Mouse (Mus musculus) limb, embryonic 13.5 days (tissue): ENCODE measurements around the gene Acot8. TPM values are rescaled to one million over a fixed set of nuclear protein-coding genes. Genes with fewer than 3 reads are reported as not detected.

Experiments used
- ATAC-seq: fragments of 200-750 bp; cut with Nextera tagmentation; 2 replicates; pipeline ENCODE4 v1.8.0; 2017; ENCODE audit warnings: low read depth, moderate number of reproducible peaks, moderate TSS enrichment; ENCODE audit not compliant: low FRiP score
- H3K27ac ChIP-seq: fragments of 300-500 bp; sonication (generic); 2 replicates; pipeline ENCODE4 v1.5.1; 2015; ENCODE audit warnings: inconsistent platforms, mild to moderate bottlenecking, moderate library complexity
- H3K27me3 ChIP-seq: fragments of 300-500 bp; sonication (generic); 2 replicates; pipeline ENCODE4 v1.6.1; 2015; ENCODE audit warnings: mild to moderate bottlenecking, inconsistent platforms
- H3K36me3 ChIP-seq: fragments of 300-500 bp; sonication (generic); 2 replicates; pipeline ENCODE4 v1.6.1; 2015; ENCODE audit warnings: inconsistent platforms, mild to moderate bottlenecking, moderate library complexity
- H3K4me1 ChIP-seq: fragments of 300-500 bp; sonication (generic); 2 replicates; pipeline ENCODE4 v1.6.1; 2015; ENCODE audit warnings: inconsistent platforms
- H3K4me2 ChIP-seq: fragments of 300-500 bp; sonication (generic); replicated peaks from 2 replicates; pipeline ENCODE4 v1.6.1; 2015; ENCODE audit warnings: inconsistent platforms, mild to moderate bottlenecking, moderate library complexity
- H3K4me3 ChIP-seq: fragments of 300-500 bp; sonication (generic); 2 replicates; pipeline ENCODE4 v1.5.1; 2015; ENCODE audit warnings: moderate library complexity, mild to moderate bottlenecking, inconsistent platforms
- H3K9ac ChIP-seq: fragments of 300-500 bp; sonication (generic); 2 replicates; pipeline ENCODE4 v1.6.1; 2015; ENCODE audit warnings: mild to moderate bottlenecking, inconsistent platforms
- H3K9me3 ChIP-seq: fragments of 300-500 bp; sonication (generic); 2 replicates; pipeline ENCODE4 v1.6.1; 2016; ENCODE audit warnings: inconsistent platforms
- WGBS: fragments of 180-500 bp; shearing (Covaris S2); methylation state at CpG from one replicate; pipeline ENCODE4 v1.1.7; 2015; 5-methylcytosine and 5-hydroxymethylcytosine counted together
- polyA plus RNA-seq: library from polyadenylated mRNA; unstranded; fragments of >200 nt; fragmentation: Nextera tagmentation; extraction: Ambion mirVana; gene quantifications from 2 replicates; pipeline ENCODE4 v1.2.1, GENCODE M21; 2015

Acot8 gene
- polyA plus RNA-seq, 1 experiment from 2014 or later: 17.5 TPM

DNA sequence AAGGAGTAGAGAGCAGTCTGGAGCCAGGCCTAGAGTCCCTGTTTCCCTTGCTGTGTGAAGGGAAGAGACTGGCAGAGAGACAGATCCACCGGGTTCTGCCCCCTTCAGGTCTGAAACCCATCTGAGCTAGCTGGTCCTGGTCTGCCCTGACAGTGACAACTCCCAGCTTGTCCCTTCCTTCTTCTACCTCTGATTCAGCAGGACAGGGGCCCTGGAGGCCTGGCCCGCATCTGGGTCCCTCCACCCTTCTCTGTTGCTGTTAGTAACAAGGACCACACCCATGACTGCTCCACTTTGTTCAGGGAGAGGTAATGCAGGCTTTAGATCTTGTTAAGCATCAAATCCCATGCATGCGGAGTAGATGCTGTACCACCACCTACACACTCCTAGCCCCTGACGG lies 16.3 kb downstream of the Acot8 start:
- H3K9ac ChIP-seq: peak overlapping the region; percentile 4; the same call in 1 of the 2 replicates
- WGBS: 69% methylated on average over 4 of the region's 4 CpGs

GRCm38 (mm10) chr2:164787779-164788178 lies 16.9 kb downstream of the Acot8 start:
- Histone ChIP-seq H3K4me2 (peak overlapping the region; percentile 11; the same call in 1 of the 2 replicates), H3K9ac (no peak overlapping the region), H3K27ac (no peak overlapping the region), H3K9me3 (no peaks in the 10 kb centered on the region), H3K27me3 (no peaks in the 10 kb centered on the region), H3K4me3 (no peak overlapping the region; the same call in 1 of the 2 replicates), H3K4me1 (peaks cover 18% of the 10 kb centered on the region), H3K36me3 (peaks cover 36% of the 10 kb centered on the region)
- WGBS: 85% methylated on average over 10 of the region's 10 CpGs
- ATAC-seq: no peak

More for the DNA sequence above, 16.3 kb downstream of the Acot8 start:
- peaks cover 18% of the 10 kb centered on the region for H3K4me1 ChIP-seq
- H3K4me2 ChIP-seq: 0 out of 2 replicates have a peak overlapping the region, but pooled peaks have one; percentile 3
- H3K9me3 ChIP-seq: no peaks in the 10 kb centered on the region
- H3K36me3 ChIP-seq: peaks cover 42% of the 10 kb centered on the region
- ATAC-seq: no peak
- H3K4me3 ChIP-seq: no peak overlapping the region
- no peak overlapping the region for H3K27ac ChIP-seq
- H3K27me3 ChIP-seq: no peaks in the 10 kb centered on the region

GRCm38 (mm10) chr2:164787032-164787431 lies 17.6 kb downstream of the Acot8 start:
- Histone ChIP-seq H3K4me3 (peak overlapping the region; percentile 70), H3K27me3 (no peaks in the 10 kb centered on the region), H3K4me2 (peak overlapping the region; percentile 80), H3K9me3 (no peaks in the 10 kb centered on the region), H3K36me3 (peaks cover 28% of the 10 kb centered on the region), H3K9ac (no peak overlapping the region), H3K27ac (no peak overlapping the region; the same call in 1 of the 2 replicates), H3K4me1 (peaks cover 18% of the 10 kb centered on the region)
- 83% methylated on average over 3 of the region's 3 CpGs for WGBS
- ATAC-seq: no peak

- Histone ChIP-seq H3K4me2 (peak overlapping the region; percentile 80), H3K27me3 (no peaks in the 10 kb centered on the region), H3K9ac (peak overlapping the region; percentile 82), H3K27ac (peak overlapping the region; percentile 69), H3K9me3 (no peaks in the 10 kb centered on the region), H3K4me1 (peaks cover 18% of the 10 kb centered on the region), H3K36me3 (peaks cover 22% of the 10 kb centered on the region), H3K4me3 (peak overlapping the region; percentile 70)
- ATAC-seq: peak; percentile 25
- WGBS: 6% methylated on average over 15 of the region's 15 CpGs
Measured at GRCm38 (mm10) chr2:164786388-164786885, 18.2 kb downstream of the Acot8 start.

DNA sequence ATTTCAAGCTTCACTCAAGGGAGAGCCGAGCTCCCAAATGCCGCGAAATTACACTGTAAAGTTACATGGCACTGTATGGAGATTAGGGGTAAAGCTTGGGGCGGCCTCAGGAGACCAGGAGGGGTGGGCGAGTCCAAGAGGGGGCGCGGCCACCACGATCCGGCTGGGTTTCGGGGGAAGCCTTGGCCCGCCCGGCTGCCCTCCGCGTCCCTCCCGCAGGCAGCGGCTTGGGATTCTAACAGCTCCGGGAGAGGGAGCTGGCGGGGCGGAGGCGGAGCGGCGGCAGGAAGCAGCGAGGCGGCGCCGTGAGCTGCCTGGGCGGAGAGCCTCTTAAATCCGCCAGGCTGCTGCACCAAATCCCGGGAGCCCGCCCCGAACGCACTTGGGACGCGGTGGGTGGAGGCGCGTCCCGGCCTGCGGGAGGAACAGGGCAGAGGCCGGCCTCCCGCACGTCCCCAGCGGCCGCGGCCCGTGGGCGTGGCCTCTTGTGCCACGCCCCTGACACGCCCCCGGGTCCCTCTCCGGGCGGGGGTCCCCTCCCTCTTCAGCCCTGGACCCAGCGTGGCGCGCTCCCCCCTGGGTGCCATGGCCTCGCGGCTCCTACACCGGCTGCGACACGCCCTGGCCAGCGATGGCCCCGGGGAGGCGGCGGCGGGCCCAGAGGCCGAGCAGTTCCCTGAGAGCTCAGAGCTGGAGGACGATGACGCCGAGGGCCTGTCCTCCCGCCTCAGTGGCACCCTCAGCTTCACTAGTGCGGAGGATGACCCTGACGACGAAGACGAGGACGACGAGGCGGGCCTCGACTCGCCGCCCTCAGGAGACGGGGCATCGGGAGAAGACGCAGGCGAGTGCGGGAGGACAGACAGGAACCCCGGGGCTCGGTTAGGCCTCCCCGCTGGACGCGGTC lies 18.9 kb downstream of the Acot8 start, which contains the start of gene Snx21:
Snx21 (plus strand) TSS at position 343 of the 907 bp plus-strand sequence.
- WGBS: under 1% methylated on average over 70 of the region's 89 CpGs
- Histone ChIP-seq H3K27ac (peak within 1 kb of the TSS; percentile 84), H3K9ac (peak within 1 kb of the TSS; percentile 82)

GRCm38 (mm10) chr2:164784869-164785420 lies 19.7 kb downstream of the Acot8 start:
- H3K36me3 ChIP-seq: peaks cover 9% of the 10 kb centered on the region
- ATAC-seq: no peak
- no peaks in the 10 kb centered on the region for H3K9me3 ChIP-seq
- no peaks in the 10 kb centered on the region for H3K27me3 ChIP-seq
- H3K4me2 ChIP-seq: peak overlapping the region; percentile 80
- peaks cover 18% of the 10 kb centered on the region for H3K4me1 ChIP-seq
- peak overlapping the region; percentile 84; the same call in 1 of the 2 replicates for H3K27ac ChIP-seq
- peak overlapping the region; percentile 70 for H3K4me3 ChIP-seq
- peak overlapping the region; percentile 82 for H3K9ac ChIP-seq
- 4% methylated on average over 7 of the region's 7 CpGs for WGBS

More for the DNA sequence above, 18.9 kb downstream of the Acot8 start, which contains the start of gene Snx21:
- peak within 1 kb of the TSS; percentile 80 for H3K4me2 ChIP-seq
- peaks cover 18% of the 10 kb centered on the region for H3K4me1 ChIP-seq
- peak; percentile 86 for ATAC-seq
- H3K36me3 ChIP-seq: peaks cover 15% of the 10 kb centered on the region
- no peaks in the 10 kb centered on the region for H3K27me3 ChIP-seq
- peak within 1 kb of the TSS; percentile 70 for H3K4me3 ChIP-seq
- H3K9me3 ChIP-seq: no peaks in the 10 kb centered on the region

DNA sequence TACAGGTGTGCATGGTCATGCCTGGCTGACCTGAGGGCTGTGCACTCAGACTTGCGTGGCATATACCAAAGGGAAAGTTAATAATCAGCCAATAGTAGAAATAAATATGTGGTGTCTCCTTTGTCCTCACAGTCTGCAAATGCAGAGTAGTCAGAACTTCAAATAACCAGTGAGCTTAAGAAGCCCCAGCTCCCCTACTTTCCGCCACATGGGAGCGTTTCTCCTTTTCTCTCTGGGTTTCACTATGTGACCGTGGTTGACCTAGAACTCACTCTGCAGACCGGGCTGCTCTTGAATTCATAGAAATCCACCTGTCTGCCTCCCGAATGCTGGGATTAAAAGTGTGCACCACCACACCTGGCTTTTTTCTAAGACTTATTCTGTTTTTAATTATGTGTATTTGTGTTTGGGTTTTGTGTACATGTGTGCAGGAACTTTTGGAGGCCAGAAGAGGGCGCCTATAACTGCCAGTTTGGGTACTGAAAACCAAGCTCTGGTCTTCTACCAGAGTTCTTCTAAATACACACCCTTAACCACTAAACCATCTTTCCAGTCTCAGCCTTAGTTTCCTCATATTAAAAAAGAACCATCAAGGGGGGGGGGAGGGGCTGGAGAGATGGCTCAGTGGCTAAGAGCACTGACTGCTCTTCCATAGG lies 20.6 kb downstream of the Acot8 start:
- Histone ChIP-seq H3K27me3 (no peaks in the 10 kb centered on the region), H3K9ac (no peak overlapping the region), H3K4me1 (peaks cover 18% of the 10 kb centered on the region), H3K36me3 (peaks cover 6% of the 10 kb centered on the region), H3K9me3 (no peaks in the 10 kb centered on the region), H3K27ac (no peak overlapping the region), H3K4me2 (no peak overlapping the region), H3K4me3 (no peak overlapping the region)
- no peak for ATAC-seq
- 76% methylated on average over 7 of the region's 7 CpGs for WGBS

DNA sequence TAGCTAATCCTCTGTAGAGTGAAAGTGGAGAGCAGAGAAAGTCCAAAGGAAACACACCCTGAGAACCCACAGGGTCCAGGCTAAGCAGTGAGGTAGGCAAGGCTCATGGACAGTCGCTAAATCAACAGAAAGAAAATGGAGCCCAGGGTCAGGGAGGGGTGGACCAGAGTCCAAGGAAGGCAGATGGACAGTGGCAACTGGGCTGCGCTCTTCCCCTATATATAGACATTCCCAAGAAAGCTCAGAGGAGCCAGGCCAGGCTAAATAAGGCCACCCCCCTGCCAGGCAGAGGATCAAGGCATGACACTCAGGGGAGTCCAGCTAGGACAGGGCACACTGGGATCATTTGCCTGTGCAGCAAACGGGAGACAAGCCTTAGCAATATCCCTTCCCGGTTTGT lies 22.8 kb downstream of the Acot8 start:
- no peaks in the 10 kb centered on the region for H3K9me3 ChIP-seq
- WGBS: 76% methylated on average over 4 of the region's 4 CpGs
- no peaks in the 10 kb centered on the region for H3K36me3 ChIP-seq
- H3K27ac ChIP-seq: no peak overlapping the region
- H3K27me3 ChIP-seq: 0 out of 2 replicates have a peak, but pooled peaks cover 3% of the 10 kb centered on the region
- no peak overlapping the region for H3K9ac ChIP-seq
- H3K4me2 ChIP-seq: no peak overlapping the region
- peaks cover 13% of the 10 kb centered on the region for H3K4me1 ChIP-seq
- ATAC-seq: no peak
- no peak overlapping the region for H3K4me3 ChIP-seq

GRCm38 (mm10) chr2:164779481-164780086 lies 25.1 kb downstream of the Acot8 start, which contains the start of gene Tnnc2:
Gene Tnnc2 (minus strand): TSS chr2:164779967.
- ATAC-seq: no peak
- Histone ChIP-seq H3K9me3 (no peaks in the 10 kb centered on the region), H3K27me3 (0 out of 2 replicates have a peak, but pooled peaks cover 6% of the 10 kb centered on the region), H3K36me3 (no peaks in the 10 kb centered on the region), H3K27ac (no peak within 1 kb of the TSS), H3K4me3 (no peak within 1 kb of the TSS), H3K4me1 (peaks cover under 1% of the 10 kb centered on the region), H3K4me2 (no peak within 1 kb of the TSS), H3K9ac (no peak within 1 kb of the TSS)
- 66% methylated on average over 8 of the region's 8 CpGs for WGBS

GRCm38 (mm10) chr2:164778809-164779208 lies 25.9 kb downstream of the Acot8 start:
- Histone ChIP-seq H3K4me1 (no peaks in the 10 kb centered on the region), H3K9me3 (no peaks in the 10 kb centered on the region), H3K27ac (no peak overlapping the region), H3K36me3 (no peaks in the 10 kb centered on the region), H3K27me3 (0 out of 2 replicates have a peak, but pooled peaks cover 6% of the 10 kb centered on the region), H3K9ac (no peak overlapping the region), H3K4me3 (no peak overlapping the region), H3K4me2 (no peak overlapping the region)
- no peak for ATAC-seq
- 70% methylated on average over 7 of the region's 7 CpGs for WGBS

GRCm38 (mm10) chr2:164778015-164778287 lies 26.7 kb downstream of the Acot8 start:
- no peak overlapping the region for H3K27ac ChIP-seq
- no peaks in the 10 kb centered on the region for H3K4me1 ChIP-seq
- peaks cover 4% of the 10 kb centered on the region; the same call in 1 of the 2 replicates for H3K36me3 ChIP-seq
- H3K27me3 ChIP-seq: 0 out of 2 replicates have a peak, but pooled peaks cover 6% of the 10 kb centered on the region
- H3K9me3 ChIP-seq: no peaks in the 10 kb centered on the region
- H3K4me3 ChIP-seq: no peak overlapping the region
- H3K9ac ChIP-seq: no peak overlapping the region
- ATAC-seq: no peak
- H3K4me2 ChIP-seq: 0 out of 2 replicates have a peak overlapping the region, but pooled peaks have one; percentile 1
- 90% methylated on average over 11 of the region's 11 CpGs for WGBS
